Mouse (Mus musculus) G1E (cell line): ENCODE measurements around the gene Invs. TPM values are rescaled to one million over a fixed set of nuclear protein-coding genes. Genes with fewer than 3 reads are reported as not detected.

ENCODE experiments used
- ATAC-seq: 2 replicates; pipeline ENCODE4 v1.8.0; 2016; ENCODE audit warnings: mild to moderate bottlenecking; ENCODE audit not compliant: insufficient number of reproducible peaks, poor library complexity, low FRiP score, severe bottlenecking; ENCODE audit errors: extremely low read depth
- DNase-seq: peaks from one replicate; pipeline ENCODE4 v3.0.0; 2012; ENCODE audit warnings: low spot score
- H3K27me3 ChIP-seq: 2 replicates; pipeline ENCODE4 v1.6.1; 2012; ENCODE audit warnings: mild to moderate bottlenecking, low read length, inconsistent platforms; ENCODE audit not compliant: insufficient read depth
- H3K36me3 ChIP-seq: replicated peaks from 2 replicates; pipeline ENCODE3; 2012; ENCODE audit warnings: mild to moderate bottlenecking, inconsistent platforms
- H3K4me1 ChIP-seq: 2 replicates; pipeline ENCODE4 v1.6.1; 2012; ENCODE audit warnings: low read depth, low read length, inconsistent platforms, mixed read lengths; ENCODE audit not compliant: insufficient read depth
- H3K4me3 ChIP-seq: 2 replicates; pipeline ENCODE4 v1.5.1; 2012; ENCODE audit warnings: low read depth, mild to moderate bottlenecking, inconsistent platforms, low read length, moderate library complexity, mixed read lengths
- H3K9me3 ChIP-seq: replicated peaks from 2 replicates; pipeline ENCODE4 v1.6.1; 2012; ENCODE audit warnings: inconsistent platforms
- CTCF ChIP-seq: IDR thresholded peaks from 2 replicates; pipeline ENCODE4 v1.5.1; 2012; ENCODE audit warnings: low read depth, low read length, inconsistent platforms, mixed read lengths
- GATA1 ChIP-seq: IDR thresholded peaks from 2 replicates; pipeline ENCODE4 v1.6.1; 2012; ENCODE audit warnings: borderline replicate concordance, low read length, inconsistent platforms, mixed read lengths
- GATA2 ChIP-seq: IDR thresholded peaks from 2 replicates; pipeline ENCODE4 v1.6.1; 2012; ENCODE audit warnings: low read depth, low read length, inconsistent platforms, borderline replicate concordance
- POLR2AphosphoS5 ChIP-seq: IDR thresholded peaks from 2 replicates; pipeline ENCODE4 v1.6.1; 2012; ENCODE audit warnings: low read depth, low read length, inconsistent platforms; ENCODE audit not compliant: insufficient replicate concordance
- TAL1 ChIP-seq: conservative IDR thresholded peaks from 2 replicates; pipeline ENCODE4 v1.6.1; 2012; ENCODE audit warnings: low read depth, low read length, inconsistent platforms, mixed read lengths
- polyA plus RNA-seq: library from polyadenylated mRNA; stranded (reverse); fragments of >175 nt; gene quantifications from 2 replicates; pipeline ENCODE4 v1.2.3, GENCODE M21; 2012
- total RNA-seq, 2 experiments: library from RNA; stranded (forward) in 1 of 2; stranded (reverse) in 1 of 2; fragments of 200-1000 nt in 1 of 2; fragments of >200 nt in 1 of 2; fragmentation: Nextera tagmentation in 1 of 2; gene quantifications; 2 replicates each; pipeline ENCODE4 v1.2.3; 2014 to 2017

Gene Invs
- total and polyA plus RNA-seq, 3 experiments = 7.5 to 25.8 (median 10.2) TPM

GRCm38 (mm10) chr4:48418831-48419468 is 139.4 kb downstream of the Invs start:
- no peak overlapping the region for H3K4me3 ChIP-seq
- no peaks in the 10 kb centered on the region for H3K4me1 ChIP-seq
- no peak for TF ChIP-seq TAL1
- TF ChIP-seq GATA2 = no peak
- no peak for TF ChIP-seq CTCF
- no peak for TF ChIP-seq POLR2AphosphoS5
- no peak for TF ChIP-seq GATA1
- DNase-seq (no peak), ATAC-seq (no peak)
- H3K9me3 ChIP-seq = no peaks in the 10 kb centered on the region
- H3K36me3 ChIP-seq = peaks cover 63% of the 10 kb centered on the region
- no peaks in the 10 kb centered on the region for H3K27me3 ChIP-seq

GRCm38 (mm10) chr4:48422633-48423032 is 143.1 kb downstream of the Invs start:
- H3K4me1 ChIP-seq = peaks cover 8% of the 10 kb centered on the region
- peaks cover 85% of the 10 kb centered on the region for H3K36me3 ChIP-seq
- H3K4me3 ChIP-seq = no peak overlapping the region
- DNase-seq (no peak), ATAC-seq (no peak)
- H3K27me3 ChIP-seq = no peaks in the 10 kb centered on the region
- TF ChIP-seq POLR2AphosphoS5 (no peak), GATA2 (no peak), GATA1 (no peak), TAL1 (no peak), CTCF (no peak)
- no peaks in the 10 kb centered on the region for H3K9me3 ChIP-seq

DNA sequence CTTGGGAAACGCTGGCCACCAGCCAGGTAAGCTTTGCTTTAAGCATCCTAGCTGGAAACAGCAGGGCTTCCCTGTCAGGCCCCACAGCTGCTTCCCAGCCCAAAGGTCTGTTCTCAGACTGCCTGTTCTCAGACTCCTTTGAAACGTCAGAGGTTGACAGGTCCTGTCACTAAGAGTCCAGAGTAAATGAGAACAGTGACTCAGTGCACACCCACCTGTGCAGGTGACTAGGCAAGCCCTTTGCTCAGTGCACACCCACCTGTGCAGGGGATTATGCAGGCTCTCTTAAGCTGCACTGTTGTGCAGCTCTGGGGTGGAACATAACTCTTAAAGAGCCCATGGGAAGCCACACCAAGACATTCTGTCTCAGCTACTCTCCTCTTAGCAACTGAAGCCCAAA is 144.2 kb downstream of the Invs start:
- no peaks in the 10 kb centered on the region for H3K27me3 ChIP-seq
- DNase-seq (no peak), ATAC-seq (no peak)
- TF ChIP-seq GATA2 (no peak), GATA1 (no peak), TAL1 (no peak), CTCF (no peak), POLR2AphosphoS5 (no peak)
- H3K4me3 ChIP-seq = no peak overlapping the region
- H3K36me3 ChIP-seq = peaks cover 93% of the 10 kb centered on the region
- H3K9me3 ChIP-seq = no peaks in the 10 kb centered on the region
- H3K4me1 ChIP-seq = peaks cover 8% of the 10 kb centered on the region

- H3K27me3 ChIP-seq = no peaks in the 10 kb centered on the region
- ATAC-seq (no peak), DNase-seq (no peak)
- H3K4me1 ChIP-seq = peaks cover 8% of the 10 kb centered on the region
- H3K9me3 ChIP-seq = no peaks in the 10 kb centered on the region
- no peak overlapping the region for H3K4me3 ChIP-seq
- peaks cover 94% of the 10 kb centered on the region for H3K36me3 ChIP-seq
- TF ChIP-seq POLR2AphosphoS5 (no peak), GATA2 (no peak), TAL1 (no peak), GATA1 (no peak), CTCF (no peak)
Observed at GRCm38 (mm10) chr4:48427413-48427812, 147.9 kb downstream of the Invs start.

GRCm38 (mm10) chr4:48428054-48428453 is 148.5 kb downstream of the Invs start:
- Histone ChIP-seq H3K4me1 (peaks cover 8% of the 10 kb centered on the region), H3K27me3 (no peaks in the 10 kb centered on the region), H3K4me3 (no peak overlapping the region), H3K9me3 (no peaks in the 10 kb centered on the region), H3K36me3 (peaks cover 94% of the 10 kb centered on the region)
- DNase-seq (no peak), ATAC-seq (no peak)
- TF ChIP-seq POLR2AphosphoS5 (no peak), TAL1 (no peak), CTCF (no peak), GATA1 (no peak), GATA2 (no peak)

DNA sequence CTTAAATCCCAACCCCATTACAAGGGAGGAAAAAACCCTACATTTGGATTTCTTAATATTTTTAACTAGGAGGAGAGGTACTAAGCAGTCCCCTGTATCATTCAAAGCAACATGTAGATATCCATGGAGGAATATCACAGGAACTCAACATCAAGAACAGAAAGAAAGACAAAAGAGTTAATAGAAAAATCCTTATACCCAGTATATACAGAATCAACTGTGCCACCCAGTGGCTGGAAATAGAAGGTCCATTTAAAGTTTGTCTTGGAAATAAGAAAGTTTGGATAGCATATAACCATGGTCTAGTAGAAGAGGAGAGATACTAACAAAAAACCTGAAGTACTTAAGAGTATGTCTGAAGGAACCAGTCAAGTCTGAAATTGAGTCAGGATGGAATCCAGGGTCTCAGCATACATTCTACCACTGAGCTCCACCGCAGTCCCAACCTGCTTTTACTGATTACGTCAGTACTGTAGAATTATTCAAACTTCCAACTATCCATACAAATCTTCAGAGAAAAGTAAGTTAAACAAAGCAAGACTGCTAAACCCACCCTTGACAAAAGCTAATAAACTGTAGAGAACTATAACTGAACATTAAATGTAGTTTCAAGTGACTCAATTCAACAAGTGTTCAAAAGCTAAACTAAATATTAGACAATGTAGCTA is 174.7 kb downstream of the Invs start:
- Histone ChIP-seq H3K27me3 (no peaks in the 10 kb centered on the region), H3K4me1 (no peaks in the 10 kb centered on the region), H3K36me3 (peaks cover 80% of the 10 kb centered on the region), H3K4me3 (no peak overlapping the region), H3K9me3 (no peaks in the 10 kb centered on the region)
- no peak for TF ChIP-seq TAL1
- TF ChIP-seq GATA2 = no peak
- TF ChIP-seq GATA1 = no peak
- TF ChIP-seq POLR2AphosphoS5 = no peak
- no peak for TF ChIP-seq CTCF
- ATAC-seq (no peak), DNase-seq (no peak)
